Mouse (Mus musculus) cerebral cortex, adult 2 months (tissue): ENCODE data around the gene Smlr1.

Experiments
- WGBS: fragments of 180-500 bp; shearing (Covaris S2); methylation state at CpG from one replicate; pipeline ENCODE4 v1.1.7; 2018; 5-methylcytosine and 5-hydroxymethylcytosine counted together

Gene Smlr1

DNA sequence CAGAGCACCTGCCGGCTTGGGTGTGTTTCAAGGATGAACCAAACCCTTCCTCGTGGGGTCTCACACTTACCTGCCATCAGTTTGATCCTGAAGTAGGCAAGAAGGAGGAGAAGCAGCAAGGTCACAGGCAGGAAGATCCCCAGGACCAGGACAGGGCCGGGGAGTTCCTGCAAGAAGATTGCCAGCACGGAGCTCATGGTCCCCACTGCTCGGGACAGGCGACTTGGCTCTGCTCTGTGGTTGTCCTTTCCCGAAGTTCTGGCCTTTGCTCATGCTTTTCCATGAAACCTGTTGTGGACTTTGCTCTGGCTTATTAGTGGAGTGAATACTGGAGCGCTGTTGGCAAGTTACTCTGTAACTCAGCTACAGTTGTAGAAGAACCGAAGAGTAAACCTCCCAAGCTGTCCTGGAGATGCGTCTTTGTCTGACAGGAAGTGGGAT, at the start of gene Smlr1:
TSS of gene Smlr1 (minus strand) at position 377 of the 441 bp plus-strand sequence.
- 89% methylated on average over 10 of the region's 10 CpGs for WGBS

DNA sequence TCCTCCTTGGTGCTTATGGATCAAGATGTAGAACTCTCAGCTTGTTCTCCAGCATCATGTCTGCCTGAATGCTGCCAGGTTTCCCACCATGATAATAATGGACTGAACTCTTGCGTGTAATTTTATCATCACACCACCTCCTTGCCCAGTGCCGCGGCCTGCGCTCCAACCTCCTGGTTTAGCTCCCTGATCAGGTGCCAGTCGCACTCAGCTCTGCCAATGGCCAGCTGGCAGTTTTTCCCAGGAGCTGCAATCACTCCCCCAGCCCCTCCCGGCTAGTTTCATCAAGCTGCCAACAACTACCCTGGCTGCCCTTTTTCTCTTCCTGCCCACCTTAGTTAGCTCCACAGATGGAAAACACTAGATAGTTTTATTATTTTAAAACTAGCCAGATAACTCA, 48.8 kb upstream of the Smlr1 start:
- 65% methylated on average over 6 of the region's 6 CpGs for WGBS

DNA sequence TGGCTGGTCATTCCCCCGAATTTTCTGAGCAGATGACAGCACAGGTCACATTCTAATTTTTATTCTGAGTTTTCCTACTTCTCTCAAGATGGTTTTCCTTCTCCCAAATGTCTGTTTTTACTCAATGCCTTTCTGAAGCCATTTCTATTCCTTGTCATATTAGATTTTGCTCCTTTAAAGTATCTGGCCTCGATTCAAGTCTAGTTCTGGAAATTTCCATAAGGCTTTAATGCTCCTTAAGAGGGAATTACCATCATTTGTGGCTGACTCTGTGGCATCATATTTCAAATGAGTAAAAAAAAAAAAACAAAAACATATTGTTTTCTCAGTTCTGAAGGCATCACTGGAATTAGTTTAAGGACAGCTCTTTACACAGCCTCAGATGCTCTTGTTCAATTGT, 44.0 kb upstream of the Smlr1 start:
- WGBS: 79% methylated on average over 2 of the region's 2 CpGs

GRCm38 (mm10) chr10:25571319-25572240, 35.5 kb upstream of the Smlr1 start:
- WGBS: 61% methylated on average over 9 of the region's 9 CpGs

DNA sequence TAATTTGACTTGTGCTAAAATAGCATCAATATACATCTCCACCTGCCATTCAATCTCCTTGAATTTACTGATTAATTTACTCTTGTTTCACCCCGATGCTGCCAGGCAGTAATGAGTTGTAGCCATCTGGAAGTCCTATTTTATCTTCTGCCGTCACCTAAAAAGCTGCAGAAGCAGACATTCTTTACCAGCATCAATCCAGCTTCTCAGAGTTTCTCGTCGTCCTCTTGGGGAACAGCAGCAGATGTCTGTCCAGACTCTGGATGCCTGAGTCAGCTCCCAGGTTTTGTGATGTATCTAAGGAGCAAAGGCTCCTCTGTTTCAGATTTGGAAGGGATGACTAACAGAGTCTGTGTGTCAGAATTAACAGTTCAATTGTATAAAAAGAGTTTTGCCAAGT, 16.9 kb upstream of the Smlr1 start:
- whole genome bisulfite sequencing: 34% methylated on average over 4 of the region's 4 CpGs

GRCm38 (mm10) chr10:25541097-25541496, 5.0 kb upstream of the Smlr1 start:
- WGBS: 98% methylated on average over 3 of the region's 3 CpGs

DNA sequence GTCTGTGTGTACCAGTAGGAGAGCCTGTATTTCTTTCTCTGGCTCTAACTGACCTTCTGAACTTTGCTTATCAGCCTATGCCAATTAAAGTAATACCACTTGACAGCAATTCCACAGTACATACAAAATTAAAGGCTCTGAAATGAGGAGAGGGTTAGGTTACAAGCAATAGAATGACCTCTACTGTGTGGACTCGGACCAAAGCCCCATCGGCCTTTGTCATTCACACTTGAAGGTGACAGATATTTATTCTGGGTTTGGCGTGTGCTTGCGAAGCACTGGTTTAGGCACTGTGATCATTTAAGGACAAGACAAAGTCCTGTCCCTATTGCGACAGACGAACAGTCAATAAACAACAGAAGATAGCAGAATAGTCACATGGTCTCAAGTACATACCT, 3.7 kb upstream of the Smlr1 start:
- 81% methylated on average over 6 of the region's 6 CpGs for WGBS

DNA sequence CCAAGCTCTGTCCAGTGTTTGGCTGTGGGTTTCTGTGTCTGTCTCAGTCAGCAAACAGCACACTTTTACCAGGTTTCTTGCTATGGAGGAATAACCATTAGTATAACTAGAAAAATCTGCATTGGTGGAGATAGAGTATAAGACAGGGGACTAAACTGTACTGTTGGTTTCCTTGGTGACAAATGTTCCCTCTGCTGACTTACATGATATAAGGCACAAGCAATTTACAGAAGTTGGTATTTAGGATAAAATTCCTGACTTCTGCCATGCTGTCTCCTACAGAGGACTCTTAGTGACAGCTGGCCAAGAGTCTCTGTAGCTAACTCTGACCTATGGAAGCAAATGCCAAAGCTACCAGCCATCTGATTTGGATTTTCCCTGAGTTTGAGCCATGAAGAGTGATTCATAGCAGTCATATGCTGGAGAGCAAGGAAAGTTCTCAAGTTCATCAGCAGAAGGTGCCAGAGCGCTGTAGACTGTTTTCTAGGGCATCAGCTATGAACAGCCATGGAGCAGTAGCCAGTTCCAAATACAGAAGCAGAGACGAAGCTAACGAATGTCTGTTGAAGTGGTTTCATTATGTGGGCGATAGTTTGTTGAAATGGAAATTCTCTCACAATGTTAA, 3.2 kb upstream of the Smlr1 start:
- 34% methylated on average over 4 of the region's 4 CpGs for WGBS

GRCm38 (mm10) chr10:25538738-25539137, 2.7 kb upstream of the Smlr1 start:
- WGBS: 100% methylated on average over 1 of the region's 1 CpGs

DNA sequence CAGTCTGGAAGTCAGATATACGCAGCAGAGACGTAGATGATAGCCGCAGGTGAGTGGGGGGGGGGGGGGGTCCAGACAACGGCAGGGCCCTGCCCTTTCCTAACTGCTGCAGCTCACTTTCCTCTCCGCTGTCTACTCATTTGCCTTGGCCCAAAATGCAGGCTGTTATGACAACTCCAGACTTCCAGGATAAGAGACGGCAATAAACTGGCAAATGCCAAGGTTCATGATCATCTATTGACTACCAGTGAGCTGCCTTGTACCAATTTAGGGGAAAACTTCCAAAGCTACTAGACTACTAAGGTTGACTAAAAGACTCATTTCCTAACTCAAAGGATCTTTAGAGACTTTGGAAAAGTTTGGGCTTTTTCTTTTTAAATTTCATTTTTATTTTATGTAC, 554 bp upstream of the Smlr1 start:
- 94% methylated on average over 6 of the region's 6 CpGs for WGBS

DNA sequence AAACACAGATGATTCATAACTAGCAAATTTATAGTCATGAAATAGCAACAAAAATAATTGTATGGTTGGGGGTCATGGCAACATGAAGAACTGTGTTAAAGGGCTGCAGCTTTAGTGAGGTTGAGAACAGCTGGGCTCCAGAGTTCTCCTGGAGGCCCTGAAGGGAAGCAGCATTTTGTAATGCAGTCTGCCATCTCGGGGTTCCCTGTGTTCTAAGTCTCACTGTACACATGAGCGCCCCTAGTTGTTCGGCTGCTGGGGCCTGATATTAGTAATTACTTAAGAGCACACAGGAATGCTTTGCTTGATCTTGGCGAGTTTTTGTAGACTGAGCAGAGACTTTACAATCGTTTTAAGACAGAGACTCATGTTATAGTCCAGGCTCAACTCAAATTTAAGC, 1.6 kb downstream of the Smlr1 start:
- WGBS: 90% methylated on average over 5 of the region's 5 CpGs

- 79% methylated on average over 9 of the region's 9 CpGs for WGBS
Observed at GRCm38 (mm10) chr10:25533513-25534246, 2.4 kb downstream of the Smlr1 start.

- 59% methylated on average over 2 of the region's 2 CpGs for WGBS
Observed at GRCm38 (mm10) chr10:25533105-25533504, 3.0 kb downstream of the Smlr1 start.

GRCm38 (mm10) chr10:25531335-25531734, 4.7 kb downstream of the Smlr1 start:
- 78% methylated on average over 13 of the region's 13 CpGs for WGBS

DNA sequence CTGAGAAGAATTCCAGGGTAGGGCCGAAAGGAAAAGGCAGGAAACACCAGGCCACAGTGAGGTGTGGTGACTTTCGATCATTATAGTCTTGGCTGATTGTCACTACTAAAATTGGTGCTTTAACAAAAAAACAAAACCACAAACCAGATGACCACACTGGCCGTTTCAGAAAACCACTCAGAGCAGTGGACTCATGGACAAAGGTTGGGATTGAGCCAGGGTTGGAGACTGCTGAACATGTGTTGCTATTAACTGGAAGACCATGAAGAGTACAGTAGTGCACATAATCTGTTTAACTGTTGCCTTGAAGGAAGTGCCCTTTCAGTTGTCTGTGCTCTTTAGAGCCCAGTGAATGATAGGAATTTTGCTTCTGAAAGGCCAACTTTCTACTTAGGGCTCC, 8.9 kb downstream of the Smlr1 start:
- WGBS: 64% methylated on average over 3 of the region's 3 CpGs

DNA sequence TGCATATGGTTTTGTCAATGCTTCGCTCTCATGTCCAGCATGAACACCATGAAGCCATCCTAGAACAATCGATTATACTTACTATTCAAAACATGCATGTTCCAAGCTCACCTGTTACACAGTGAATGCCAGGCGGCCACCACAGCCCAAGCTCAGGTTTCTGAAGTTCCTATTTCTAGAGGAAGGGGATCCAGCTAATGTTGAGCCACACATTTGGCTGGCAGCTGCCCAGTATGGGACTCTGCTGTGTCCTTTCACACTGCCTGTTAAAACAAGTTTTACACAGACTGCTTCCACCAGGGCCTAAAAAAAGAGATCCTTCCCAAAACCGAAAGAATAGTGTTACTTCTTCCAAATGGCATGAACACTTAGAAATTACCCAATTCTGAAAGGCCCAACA, 9.4 kb downstream of the Smlr1 start:
- 86% methylated on average over 4 of the region's 4 CpGs for WGBS

- 84% methylated on average over 4 of the region's 4 CpGs for WGBS
Observed at GRCm38 (mm10) chr10:25526156-25526555, 9.9 kb downstream of the Smlr1 start.

GRCm38 (mm10) chr10:25523727-25524126, 12.3 kb downstream of the Smlr1 start:
- WGBS: 76% methylated on average over 8 of the region's 8 CpGs

- 51% methylated on average over 5 of the region's 5 CpGs for WGBS
Observed at GRCm38 (mm10) chr10:25520428-25520827, 15.6 kb downstream of the Smlr1 start.

GRCm38 (mm10) chr10:25519954-25520353, 16.1 kb downstream of the Smlr1 start:
- 94% methylated on average over 3 of the region's 3 CpGs for WGBS

DNA sequence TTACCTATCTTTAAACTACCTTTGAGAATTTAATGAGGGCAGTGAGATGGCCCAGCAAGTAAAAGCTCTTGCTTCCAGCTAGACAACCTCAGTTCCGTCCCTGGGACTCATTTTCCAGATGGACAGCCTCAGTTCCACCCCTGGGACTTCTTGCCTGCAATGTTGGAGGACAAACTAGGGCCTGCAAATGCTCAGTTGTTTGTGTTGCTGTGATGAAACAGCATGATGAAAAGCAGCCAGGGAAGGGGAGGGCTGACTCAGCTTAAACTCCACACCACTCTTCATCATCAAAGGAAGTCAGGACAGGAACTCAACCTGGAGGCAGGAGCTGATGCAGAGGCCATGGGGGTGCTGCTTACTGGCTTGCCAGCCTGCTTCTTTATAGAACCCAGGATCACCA, 22.2 kb downstream of the Smlr1 start:
- WGBS: 80% methylated on average over 1 of the region's 1 CpGs

DNA sequence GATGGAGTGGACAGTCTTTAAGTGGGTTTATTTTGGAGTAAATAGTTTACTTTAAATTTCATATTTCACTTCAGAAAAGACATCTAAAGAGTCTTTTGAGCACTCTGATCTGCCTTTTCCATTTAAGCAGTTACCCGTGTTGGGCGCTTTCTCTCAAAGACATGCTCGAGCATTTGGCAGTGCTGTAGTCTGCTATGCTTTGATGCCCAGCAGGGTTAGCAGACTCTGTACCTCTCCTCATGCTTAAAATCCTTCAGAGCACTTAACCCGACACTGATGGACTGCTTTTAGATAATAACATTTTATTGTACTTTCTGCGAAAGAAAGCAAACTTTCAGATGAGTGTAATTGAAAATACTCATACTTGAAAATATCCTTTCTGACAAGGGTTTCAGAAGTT, 32.8 kb downstream of the Smlr1 start:
- 87% methylated on average over 5 of the region's 5 CpGs for WGBS
